Mouse (Mus musculus) brain, adult 2 months (tissue): ENCODE data around the gene Pold4.

Experiments
- DNase-seq: peaks from one replicate; pipeline ENCODE4 v3.0.0; 2011; ENCODE audit warnings: low read depth, low spot score

The Pold4 gene

DNA sequence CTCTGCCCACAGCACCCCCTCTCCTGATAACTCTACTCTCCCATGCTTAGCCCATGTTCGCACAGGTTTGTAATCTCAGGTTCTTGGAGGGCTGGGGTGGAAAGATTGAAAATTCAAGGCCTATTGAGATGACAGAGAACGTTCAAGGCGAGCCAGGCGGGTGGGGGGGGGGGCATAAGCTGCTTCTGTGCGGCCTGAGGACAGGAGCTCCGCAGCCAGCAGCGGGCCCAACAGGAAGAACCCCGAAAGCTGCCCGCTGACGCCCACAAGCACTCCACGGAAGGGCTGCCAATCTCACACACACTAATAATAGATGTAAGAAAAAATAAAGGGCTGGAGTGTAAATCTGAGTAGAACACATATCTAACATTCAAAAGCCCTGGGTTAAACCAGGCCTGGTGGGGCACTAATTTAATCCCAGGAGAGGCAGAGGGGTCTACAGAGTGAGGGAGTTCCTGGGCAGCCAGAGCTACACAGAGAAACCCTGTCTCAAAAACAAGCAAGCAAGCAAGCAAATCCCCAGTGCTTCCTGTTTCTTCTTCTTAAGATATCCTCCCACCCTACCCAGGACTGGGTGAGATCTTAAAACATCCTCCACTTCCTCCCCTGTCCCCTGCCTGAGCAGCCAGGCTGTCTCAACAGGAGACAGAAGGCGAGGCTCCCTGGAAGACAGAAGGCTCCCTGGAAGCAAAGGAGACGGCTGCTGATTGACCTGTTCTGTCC, 27.9 kb upstream of the Pold4 start:
- DNase-seq, result peak; percentile 66

DNA sequence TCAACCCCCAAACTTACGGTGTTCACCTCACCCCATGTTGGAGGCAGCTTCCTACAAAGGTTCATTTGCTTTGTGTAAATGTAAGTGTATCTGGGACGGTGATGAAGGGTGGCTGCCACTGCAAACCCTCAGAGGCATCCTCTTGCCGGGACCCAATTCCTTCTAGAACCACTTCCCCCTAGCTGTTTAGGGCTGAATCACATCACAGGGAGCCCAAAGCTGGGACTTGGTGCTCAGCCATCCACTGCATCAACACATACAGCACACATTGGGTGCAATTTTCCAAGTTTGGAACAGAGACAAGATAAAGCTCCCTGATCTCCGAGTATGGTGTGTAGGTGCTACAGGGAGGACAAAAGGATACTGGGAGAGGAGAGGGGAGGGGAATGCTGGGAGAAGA, 26.8 kb upstream of the Pold4 start:
- peak; percentile 63 for DNase-seq

DNA sequence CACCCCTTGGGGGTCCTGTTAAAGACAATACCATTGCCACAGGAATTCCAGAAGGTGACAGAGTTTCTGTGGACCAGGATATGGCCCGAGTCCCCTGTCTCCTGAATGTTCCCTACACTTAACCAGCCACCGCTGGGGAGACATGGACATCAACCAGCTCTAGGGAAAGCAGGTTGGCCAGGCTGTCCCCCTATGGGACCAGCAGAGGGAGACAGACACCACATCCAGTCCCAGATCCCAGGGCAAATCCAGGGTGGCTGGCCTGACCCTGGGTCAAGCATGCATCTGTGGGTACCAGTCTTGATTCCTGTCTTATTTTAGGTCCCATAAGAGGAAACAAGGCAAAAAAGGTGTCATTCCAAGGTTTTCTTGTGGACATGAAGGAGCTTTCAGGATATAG, 24.7 kb upstream of the Pold4 start:
- peak; percentile 83 for DNase-seq

DNA sequence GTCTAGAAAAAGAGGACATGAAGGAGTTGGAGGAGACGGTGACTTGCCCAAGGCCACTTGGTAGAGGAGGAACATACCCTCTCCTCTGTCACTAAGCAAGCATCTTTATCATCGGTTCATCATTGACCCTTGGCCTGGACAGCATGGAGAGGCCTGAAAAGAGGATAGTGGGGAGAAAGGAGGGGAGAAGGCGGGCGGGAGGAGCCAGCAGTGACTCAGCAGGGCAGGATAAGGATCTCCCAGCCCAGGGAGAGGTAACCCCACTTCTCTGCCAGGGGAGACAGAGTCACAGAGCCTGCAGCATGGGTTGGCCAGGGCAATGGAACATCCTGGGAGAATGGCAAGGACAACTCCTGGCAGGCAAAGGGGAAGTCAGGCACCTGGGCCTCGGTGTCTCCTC, 23.1 kb upstream of the Pold4 start:
- DNase-seq, result no peak

DNA sequence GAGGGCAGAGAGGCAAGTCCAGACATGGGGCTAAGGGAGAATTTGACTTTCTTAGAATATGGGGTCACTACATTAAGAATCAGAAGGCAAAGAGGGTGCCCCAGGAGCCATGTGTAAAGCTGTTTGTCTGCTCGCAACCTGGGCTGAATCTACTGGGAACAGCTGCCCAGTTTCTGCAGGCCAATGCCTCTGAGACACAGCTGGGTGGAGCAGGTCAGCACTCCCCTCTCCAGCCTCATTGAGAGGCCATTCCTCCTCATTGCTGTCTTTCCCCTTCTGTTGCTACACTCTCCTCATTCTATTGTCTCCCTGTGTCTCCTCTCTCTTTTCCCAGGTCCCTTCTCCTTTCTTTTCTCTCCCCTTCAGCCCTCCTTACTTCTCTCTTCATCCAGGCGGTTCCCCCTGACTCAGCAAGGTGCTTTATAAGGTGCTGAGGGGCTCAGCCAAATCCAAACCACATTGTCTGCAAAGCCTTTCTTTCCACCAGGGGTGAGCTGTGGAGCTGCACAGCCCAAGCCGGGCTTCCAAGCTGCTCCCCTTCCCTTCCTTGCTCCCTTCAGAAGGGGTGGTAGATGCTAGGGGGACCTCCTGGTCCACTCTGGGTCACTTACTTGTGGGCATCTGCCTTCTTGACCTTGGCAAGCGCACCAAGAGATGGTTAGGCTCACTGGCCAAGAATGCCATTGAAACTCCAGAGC, 19.7 kb upstream of the Pold4 start:
- no peak for DNase-seq

DNA sequence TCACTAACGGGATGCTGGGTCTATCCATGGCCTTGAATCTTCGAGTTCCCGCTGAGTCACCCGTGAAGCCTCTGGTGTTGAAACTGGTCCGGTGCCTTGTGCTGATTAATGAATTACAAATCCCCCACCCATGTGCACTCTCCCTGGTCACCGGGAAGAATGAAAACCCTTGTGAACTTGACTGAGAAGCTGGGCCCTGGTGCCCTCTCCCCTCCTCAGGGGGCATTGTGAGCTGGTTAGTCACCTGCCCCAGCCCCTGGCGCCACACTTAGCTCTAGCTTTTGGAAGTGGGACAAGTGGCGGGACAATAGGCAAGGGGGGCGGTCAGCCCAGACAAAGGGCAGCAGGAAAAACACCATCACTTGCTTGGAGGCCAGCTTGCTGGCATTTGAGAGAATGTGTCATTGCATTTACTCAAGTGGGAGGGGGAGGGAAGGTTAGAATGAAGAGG, 18.1 kb upstream of the Pold4 start:
- no peak for DNase-seq

DNA sequence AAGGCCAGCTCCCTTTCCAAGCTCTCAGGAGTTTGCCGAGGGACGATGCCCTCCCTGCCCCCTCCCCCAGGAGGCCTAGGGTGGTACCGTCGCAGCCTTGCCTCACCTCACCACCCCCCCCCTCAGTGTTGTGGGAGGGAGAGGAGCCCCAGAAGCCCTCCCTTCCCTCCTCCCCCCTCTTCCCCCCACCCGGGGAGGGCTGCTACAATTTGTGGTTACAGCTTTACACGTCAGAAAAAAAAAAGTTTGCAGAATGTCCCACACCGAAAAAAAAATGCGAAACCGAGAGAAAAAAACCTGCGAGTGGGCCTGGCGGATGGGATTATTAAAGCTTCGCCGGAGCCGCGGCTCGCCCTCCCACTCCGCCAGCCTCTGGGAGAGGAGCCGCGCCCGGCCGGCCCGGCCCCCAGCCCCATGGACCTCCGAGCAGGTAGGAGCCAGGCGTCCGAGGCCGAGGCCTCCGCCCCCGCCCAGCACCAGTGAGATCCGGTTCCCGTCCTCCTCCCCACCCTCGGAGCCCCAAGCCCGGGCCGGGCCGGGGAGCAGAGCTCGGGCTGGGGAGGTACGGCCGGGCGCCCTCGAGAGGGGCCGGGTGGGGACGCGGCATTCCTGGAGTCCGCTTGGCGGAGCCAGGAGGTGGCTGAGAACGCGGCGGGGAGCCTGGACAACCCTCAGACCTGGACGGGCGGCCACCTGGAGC, 17.5 kb upstream of the Pold4 start, which contains the start of the genes Clcf1 and AC109138.7:
TSS of gene Clcf1 (plus strand) at position 168 of the 700 bp plus-strand sequence.
TSS of gene AC109138.7 (plus strand) at position 287 of the 700 bp plus-strand sequence.
- DNase-seq, result no peak

DNA sequence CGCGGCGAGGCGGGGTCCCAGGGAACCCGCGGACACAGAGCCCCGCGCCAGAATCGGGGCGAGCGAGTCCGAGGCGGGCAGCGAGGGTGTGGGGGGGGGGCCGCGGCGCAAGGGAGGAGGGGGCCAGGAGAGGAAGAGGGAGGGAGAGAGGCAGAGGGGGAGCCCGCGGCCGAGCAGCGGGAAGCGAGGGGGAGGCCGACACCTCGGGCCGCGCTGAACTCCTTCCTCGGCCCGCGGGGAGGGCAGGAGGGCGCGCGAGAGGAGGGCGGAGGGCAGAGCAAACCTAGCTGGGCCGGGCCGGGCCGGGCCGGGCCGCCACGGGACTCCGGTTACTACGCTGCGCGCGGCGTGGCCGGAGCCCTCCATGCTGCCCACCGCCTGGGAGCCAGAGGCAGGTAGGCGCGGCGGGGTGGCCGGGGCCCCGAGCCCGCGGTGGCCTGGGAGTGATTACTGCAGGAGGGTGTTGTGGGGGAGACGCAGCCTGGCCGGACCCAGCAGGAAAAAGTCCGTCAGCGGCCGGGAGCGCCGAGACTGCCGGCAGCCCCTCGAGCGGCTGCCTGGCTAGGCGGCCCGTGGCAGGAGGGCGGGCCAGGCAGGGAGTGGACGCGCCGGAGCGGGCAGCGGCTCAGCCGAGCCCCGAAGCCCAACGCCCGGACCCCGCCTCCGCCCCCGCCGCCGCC, 16.8 kb upstream of the Pold4 start:
- no peak for DNase-seq

DNA sequence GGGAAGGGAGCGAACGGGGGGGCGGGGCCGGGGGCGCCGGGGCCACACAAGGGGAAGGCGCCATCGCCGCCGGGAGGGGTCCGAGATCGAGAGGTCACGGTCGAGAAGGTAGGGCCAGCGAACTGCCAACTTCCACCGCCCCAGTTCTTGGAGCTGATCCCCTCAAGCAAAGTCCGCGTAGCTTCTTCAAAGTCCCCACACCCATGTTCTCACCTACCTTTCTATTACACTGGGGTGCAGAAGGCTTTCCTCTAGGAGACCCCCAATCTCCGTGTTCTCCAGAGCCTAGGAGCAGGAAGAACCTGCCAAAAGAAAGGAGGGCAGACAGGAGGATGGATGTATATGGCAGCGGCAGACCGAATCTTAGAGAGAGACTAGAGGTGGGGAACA, 16.3 kb upstream of the Pold4 start:
- no peak for DNase-seq

DNA sequence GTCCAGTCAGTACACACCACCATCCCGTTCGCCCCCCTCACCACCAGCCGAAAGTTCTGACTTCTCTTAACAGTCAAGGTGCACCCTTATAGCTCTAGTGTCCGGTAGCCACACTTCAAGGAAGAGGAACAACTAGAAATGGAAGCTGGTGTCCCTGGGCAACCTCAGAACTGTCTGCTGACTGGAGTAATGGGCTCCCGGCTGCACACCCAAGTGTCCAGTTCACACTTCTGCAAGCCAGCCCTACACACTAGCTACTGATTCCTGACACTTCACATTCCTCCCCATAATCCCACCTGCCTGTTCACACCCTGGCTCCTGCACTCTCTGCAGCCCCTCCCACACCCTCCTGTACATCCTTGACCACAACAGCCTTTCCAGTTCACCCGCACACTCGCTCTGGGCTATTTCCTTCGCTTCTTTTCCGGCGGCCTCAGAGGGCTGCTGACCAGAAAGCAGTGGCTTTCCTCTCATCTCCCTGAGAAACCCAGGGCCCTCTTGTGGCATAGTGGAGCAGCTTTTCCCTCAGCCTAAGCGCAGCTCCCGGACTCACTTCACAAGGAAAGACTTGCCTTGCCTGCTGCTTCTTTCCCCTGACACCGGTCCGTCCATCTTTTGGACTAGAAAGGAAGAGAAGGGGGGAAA, 15.5 kb upstream of the Pold4 start:
- peak; percentile 82 for DNase-seq

DNA sequence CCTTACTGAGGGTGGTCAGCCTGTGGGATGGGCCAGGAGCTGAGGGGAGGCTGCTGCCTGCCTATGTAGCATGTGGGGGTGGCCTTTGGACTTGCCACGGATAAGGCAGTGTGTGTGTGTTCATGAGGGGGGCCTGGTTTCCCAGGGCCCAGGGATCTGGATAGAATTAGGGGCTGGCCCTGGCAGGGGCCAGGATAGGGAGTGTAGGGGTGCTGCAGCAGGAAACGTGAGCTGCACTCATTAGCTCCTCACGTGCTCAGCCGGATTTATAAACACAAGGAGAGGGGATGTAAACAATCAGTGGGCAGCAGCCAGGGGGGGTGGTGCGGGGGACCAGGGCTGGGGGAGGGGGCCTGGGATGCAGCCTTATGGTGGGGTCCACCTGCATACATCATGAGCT, 14.6 kb upstream of the Pold4 start:
- no peak for DNase-seq

DNA sequence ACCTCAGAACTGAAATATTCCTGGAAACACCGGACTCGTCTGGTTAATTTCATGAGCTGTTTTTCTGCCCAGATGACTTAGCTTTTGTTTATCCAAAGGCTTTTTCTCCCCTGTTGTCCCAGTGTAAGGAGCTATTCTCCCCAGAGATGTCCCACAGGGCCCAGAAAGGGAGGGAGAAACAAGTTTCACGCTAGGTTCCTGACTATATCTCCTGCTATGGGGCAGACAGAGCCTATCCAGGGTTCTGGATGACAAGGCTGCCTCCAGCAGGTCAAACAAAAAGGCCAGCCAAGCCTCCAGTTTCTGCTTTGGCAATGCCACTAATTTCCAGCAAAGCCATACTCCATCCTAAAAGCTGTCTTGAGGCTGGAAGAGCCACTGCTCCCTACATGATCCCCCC, 13.8 kb upstream of the Pold4 start:
- DNase-seq, result no peak

DNA sequence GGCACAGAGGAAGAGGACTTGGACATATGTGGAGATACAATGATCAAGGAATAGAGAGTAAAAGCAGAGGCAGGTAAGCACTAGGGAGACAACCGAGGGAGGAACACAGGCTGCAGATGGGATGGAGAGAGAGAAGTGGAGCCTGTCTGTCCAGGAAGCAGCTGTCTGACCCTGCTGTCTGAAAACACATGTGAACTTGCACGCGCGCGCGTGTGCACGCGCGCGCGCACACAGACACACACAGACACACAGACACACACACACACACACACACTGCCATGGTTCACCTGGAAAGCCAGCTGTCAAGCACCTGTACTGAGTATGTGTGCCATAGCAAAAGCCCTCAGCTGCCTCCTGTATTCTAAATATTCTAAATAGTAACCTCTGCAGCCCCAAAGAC, 13.4 kb upstream of the Pold4 start:
- no peak for DNase-seq

DNA sequence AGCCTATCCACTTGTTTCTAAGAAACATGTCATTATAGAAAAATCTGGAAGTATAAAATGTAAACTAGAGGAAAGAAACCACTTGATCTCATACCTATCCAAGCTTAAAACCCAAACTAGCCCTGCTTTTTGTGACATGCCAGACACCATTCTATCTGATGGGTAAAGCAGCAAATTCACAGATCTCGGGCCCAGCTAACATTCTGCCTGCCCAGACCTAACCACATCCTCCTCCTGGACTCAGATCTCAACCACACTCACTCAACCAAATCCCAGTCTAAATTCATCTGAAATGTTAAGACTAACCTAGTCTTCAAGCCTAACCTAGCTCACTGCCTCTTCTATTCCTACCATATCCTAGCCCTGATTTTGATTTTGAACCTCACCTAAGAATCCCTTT, 12.9 kb upstream of the Pold4 start:
- no peak for DNase-seq

DNA sequence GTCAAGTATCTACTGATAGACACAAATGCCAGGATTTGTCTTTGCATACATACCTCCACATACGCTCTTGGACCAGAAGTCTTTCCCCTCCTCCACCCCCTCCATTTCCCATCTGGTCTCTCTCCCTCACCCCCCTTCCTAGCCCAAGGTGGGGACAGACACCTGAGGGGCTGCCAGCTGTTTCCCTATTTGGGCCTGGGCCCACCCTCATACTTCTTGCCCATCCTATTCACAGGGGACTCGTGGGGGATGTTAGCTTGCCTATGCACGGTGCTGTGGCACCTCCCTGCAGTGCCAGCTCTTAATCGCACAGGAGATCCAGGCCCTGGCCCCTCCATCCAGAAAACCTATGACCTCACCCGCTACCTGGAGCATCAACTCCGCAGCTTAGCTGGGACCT, 11.8 kb upstream of the Pold4 start:
- no peak for DNase-seq

DNA sequence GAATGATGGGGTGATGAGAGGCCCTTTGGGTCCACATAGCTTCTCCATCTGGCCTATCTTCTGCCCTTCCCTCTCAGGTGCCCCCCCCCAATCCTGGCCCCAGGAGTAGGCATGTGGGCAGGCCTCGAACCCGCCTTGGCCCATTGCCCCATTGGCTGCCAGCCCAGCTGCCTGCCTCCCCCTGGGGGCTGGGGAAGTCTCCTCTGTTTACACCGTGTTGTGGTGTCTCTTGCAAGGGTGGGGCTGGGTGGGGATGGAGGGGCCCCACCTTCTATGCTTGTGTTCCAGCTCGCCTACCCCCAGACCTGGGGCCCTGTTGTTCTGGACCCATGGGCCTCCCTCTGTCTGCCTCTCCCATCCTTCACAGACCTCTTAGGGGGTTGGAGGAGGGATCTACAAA, 11.3 kb upstream of the Pold4 start:
- no peak for DNase-seq

DNA sequence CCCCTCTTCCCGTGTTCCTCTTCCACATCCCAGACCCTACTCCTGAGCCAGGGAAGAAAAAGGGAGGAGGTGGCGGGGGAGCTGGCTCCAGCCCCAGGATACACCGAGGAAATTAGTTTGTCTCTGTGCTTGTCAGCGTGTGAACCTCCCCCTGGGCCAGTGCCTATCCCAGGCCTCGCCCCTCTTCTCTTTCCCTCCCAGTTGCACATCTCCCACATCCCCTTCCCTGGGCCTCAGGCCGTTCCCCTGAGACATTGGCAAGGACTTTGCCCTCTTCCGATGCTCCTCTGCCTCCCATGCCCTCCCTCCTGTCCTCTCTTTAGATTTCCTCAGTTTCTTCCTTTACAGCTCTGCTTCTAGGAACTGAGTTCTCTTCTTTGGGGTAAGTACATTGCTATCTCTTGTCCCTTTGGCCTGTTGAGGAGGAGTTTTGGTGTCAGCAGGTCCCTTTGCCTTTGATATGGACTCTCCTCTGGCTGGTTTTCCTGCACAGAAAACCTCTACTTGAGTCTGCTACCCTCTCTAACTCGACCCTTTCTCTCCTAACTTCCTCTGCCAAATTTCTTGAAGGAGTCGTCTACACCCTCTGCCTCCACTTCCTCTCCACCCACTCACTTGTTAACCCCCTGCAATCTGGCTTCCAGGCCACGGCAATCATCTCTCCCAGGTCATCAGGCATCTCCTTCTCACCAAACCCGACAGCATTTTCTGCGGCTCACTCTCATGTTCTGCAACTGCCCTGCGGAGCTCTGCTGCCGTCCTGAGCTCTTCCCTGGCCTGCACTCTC, 10.5 kb upstream of the Pold4 start:
- no peak for DNase-seq

DNA sequence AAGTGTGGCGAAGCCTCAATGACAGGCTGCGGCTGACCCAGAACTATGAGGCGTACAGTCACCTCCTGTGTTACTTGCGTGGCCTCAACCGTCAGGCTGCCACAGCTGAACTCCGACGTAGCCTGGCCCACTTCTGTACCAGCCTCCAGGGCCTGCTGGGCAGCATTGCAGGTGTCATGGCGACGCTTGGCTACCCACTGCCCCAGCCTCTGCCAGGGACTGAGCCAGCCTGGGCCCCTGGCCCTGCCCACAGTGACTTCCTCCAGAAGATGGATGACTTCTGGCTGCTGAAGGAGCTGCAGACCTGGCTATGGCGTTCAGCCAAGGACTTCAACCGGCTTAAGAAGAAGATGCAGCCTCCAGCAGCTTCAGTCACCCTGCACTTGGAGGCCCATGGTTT, 9.5 kb upstream of the Pold4 start:
- no peak for DNase-seq

DNA sequence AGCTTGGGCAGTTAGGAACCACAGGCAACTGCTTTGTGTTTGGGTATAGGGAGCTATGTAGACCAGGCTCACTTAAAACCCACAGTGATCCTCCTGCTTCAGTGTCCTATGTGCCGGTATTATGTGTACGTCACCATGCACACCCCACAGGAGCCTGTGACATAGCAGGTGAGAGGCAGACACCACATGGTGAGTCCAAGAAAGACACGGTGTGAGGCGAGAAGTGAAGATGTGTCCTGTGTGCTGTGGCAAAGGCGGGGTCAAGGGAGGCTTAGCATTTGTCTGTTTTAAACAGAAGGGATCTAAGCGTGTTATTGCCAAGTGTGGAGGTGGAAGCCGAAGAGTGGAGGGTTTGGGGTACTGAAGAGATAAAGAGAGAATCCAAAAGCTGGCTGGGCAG, 4.9 kb upstream of the Pold4 start:
- no peak for DNase-seq

DNA sequence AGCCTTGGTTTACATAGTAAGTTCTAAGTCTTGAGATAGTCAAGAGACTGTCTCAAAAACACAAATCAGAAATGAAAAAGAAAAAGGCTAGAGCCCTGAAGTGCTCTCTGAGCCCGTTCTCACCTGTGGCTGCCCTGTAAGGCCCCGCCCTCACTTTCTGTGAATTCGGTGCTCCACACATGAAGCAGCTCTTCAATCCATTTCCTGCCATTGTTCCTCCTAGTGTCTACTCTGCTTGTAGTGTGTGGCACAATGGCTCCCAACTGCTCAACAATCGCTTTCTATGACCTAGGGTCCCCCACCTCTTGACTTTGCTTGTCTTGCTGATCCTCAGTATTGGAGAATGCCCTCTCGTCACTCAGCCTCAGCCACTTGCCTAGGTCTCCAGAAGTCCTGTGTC, 4.3 kb upstream of the Pold4 start:
- no peak for DNase-seq
